Mouse (Mus musculus): ENCODE data around the gene Cactin. TPM values are rescaled to one million over a fixed set of nuclear protein-coding genes. Genes with fewer than 3 reads are reported as not detected.

Cactin gene
- polyA plus RNA-seq, 1 experiment from 2014 or later = 62.2 TPM

DNA sequence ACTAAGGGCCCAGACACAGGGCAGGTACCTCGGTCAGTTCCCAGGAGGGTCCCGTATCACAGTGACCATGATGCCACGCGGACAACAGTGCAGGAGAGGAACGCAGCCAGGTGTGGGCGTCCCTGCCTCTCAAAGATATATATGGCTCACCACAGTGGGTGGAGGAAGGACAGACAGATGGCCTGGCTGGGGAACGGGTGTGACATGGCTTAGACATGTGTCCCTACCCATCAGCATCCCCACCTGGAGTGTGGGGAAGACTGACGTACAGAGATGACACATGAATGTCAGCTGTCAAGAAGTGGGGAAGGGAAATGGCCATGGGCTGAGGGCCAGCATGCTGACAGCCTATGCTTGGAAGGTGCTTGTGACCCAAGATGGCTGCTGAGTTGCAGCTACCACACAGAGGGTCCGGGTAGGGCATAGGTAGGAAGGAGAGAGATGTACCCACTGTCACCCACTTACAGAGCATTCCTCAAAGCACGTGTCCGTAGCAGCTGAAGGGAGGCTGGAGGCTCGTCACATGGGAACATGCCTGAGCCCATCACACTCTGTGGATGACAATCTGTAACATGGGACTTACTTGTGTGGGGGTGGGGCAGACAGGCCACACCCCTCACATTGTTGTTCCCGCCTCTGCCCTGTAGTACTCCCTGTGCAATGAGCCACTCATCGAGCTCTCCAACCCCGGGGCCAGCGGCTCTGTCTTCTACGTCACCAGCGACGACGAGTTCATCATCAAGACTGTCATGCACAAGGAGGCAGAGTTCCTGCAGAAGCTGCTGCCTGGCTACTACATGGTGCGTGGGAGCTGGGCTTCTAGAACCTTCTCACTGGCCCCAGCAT, 13.8 kb upstream of the Cactin start:
- no peak overlapping the region for H3K4me3 ChIP-seq
- WGBS = 94% methylated on average over 21 of the region's 21 CpGs
- H3K36me3 ChIP-seq = peaks cover 68% of the 10 kb centered on the region
- H3K27ac ChIP-seq = no peak overlapping the region
- H3K9me3 ChIP-seq = no peaks in the 10 kb centered on the region
- H3K4me2 ChIP-seq (replicated peaks) = no peak overlapping the region
- H3K9ac ChIP-seq = no peak overlapping the region
- H3K4me1 ChIP-seq = 0 out of 2 replicates have a peak, but pooled peaks cover 11% of the 10 kb centered on the region
- ATAC-seq (ENCODE audit: insufficient number of reproducible peaks, insufficient read depth, low FRiP score, low TSS enrichment) = no peak
- H3K27me3 ChIP-seq = no peaks in the 10 kb centered on the region

DNA sequence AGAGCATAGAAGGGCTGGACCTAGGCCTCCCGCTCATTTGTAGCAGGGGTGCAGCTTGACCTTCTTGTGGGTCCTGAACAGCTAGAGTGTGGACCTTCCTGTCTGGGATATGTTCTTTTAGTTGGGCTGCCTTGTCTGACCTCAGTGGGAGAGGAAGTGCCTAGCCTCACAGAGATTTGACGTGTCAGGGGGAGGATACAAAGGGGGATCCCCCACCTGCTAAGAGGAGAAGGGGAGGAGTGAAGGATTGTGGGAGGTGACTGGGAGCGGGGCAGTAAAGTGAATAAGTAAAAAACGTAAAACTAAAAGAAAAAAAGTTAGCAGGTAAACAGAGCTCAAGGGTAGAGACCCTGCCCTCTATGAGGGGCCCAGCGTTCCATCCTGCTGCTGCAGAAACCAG, 11.3 kb upstream of the Cactin start:
- Histone ChIP-seq H3K27me3 (no peaks in the 10 kb centered on the region), H3K36me3 (peaks cover 93% of the 10 kb centered on the region), H3K4me1 (0 out of 2 replicates have a peak, but pooled peaks cover 1% of the 10 kb centered on the region), H3K9me3 (no peaks in the 10 kb centered on the region), H3K9ac (no peak overlapping the region), H3K4me2 (replicated peaks) (no peak overlapping the region), H3K27ac (no peak overlapping the region), H3K4me3 (no peak overlapping the region)
- ATAC-seq (ENCODE audit: insufficient number of reproducible peaks, insufficient read depth, low FRiP score, low TSS enrichment) = no peak
- 90% methylated on average over 5 of the region's 5 CpGs for WGBS

DNA sequence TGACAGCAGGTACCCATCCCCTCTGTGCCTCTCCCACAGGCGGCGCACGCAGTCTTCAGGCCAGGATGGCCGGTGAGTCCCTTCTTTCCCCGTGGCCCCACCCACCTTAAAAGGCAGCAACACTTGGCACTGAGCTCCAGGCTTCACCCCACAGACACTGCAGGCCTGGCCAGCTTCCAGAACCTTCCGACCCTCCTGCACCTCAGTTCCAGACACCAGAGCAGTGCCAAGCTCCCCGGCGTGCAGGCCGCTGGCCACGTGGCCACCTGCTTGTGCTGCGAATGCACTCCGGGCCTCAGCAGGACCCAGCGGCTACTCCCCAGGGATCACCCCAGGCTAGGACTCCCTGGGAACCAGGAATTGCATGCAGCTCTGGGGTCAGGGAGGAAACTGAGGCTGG, 7.3 kb upstream of the Cactin start:
- H3K36me3 ChIP-seq = peaks cover 89% of the 10 kb centered on the region
- peaks cover 15% of the 10 kb centered on the region for H3K4me1 ChIP-seq
- H3K4me3 ChIP-seq = no peak overlapping the region
- no peak overlapping the region for H3K9ac ChIP-seq
- H3K27ac ChIP-seq = no peak overlapping the region
- no peaks in the 10 kb centered on the region for H3K9me3 ChIP-seq
- no peaks in the 10 kb centered on the region for H3K27me3 ChIP-seq
- H3K4me2 ChIP-seq (replicated peaks) = no peak overlapping the region
- 95% methylated on average over 13 of the region's 13 CpGs for WGBS
- no peak for ATAC-seq (ENCODE audit: insufficient number of reproducible peaks, insufficient read depth, low FRiP score, low TSS enrichment)

DNA sequence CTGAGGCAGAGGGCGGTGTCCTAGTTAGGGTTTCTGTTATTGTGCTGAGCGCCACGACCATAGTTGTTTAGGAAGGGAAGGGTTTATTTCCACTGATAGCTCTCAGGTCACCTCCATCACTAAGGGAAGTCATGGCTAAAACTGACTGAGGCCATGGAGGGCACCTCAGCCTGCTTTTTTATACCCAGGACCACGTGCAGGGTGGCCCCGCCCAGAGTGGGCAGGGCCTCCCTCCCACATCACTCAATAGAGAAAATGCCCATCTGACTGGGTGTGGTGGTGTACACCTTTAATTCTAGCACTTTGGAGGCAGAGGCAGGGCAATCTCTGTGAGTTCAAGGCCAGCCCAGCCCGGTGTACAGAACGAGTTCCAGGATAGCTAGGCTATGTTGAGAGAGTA, 6.7 kb upstream of the Cactin start:
- H3K9me3 ChIP-seq = no peaks in the 10 kb centered on the region
- H3K9ac ChIP-seq = no peak overlapping the region
- H3K27ac ChIP-seq = no peak overlapping the region
- no peaks in the 10 kb centered on the region for H3K27me3 ChIP-seq
- H3K4me2 ChIP-seq (replicated peaks) = no peak overlapping the region
- no peak for ATAC-seq (ENCODE audit: insufficient number of reproducible peaks, insufficient read depth, low FRiP score, low TSS enrichment)
- no peak overlapping the region for H3K4me3 ChIP-seq
- peaks cover 87% of the 10 kb centered on the region for H3K36me3 ChIP-seq
- H3K4me1 ChIP-seq = peaks cover 21% of the 10 kb centered on the region
- 78% methylated on average over 7 of the region's 7 CpGs for WGBS

DNA sequence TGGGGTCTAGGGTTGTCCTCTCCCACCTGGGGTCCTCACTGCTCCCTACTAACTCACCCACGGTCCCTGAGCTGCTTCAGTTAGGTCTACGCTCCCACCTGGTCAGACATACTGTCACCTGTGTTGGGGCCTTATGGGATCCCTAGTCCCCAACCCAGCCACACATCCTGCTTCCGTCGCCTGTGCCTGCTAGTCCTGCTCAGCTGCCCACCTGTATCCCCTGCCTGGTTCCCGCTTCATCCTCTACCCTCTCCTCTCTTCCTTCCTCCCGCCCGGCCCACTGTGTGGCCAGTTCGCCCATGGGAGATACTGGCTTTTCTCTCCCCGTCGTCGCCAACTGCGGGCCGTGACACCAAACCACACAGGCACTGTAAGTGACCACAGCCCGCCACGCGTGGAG, 5.3 kb upstream of the Cactin start:
- H3K9ac ChIP-seq = no peak overlapping the region
- H3K9me3 ChIP-seq = no peaks in the 10 kb centered on the region
- peaks cover 26% of the 10 kb centered on the region for H3K4me1 ChIP-seq
- WGBS = 93% methylated on average over 16 of the region's 16 CpGs
- peaks cover 73% of the 10 kb centered on the region for H3K36me3 ChIP-seq
- no peak overlapping the region for H3K27ac ChIP-seq
- H3K4me2 ChIP-seq (replicated peaks) = no peak overlapping the region
- no peak for ATAC-seq (ENCODE audit: insufficient number of reproducible peaks, insufficient read depth, low FRiP score, low TSS enrichment)
- no peak overlapping the region for H3K4me3 ChIP-seq
- no peaks in the 10 kb centered on the region for H3K27me3 ChIP-seq

DNA sequence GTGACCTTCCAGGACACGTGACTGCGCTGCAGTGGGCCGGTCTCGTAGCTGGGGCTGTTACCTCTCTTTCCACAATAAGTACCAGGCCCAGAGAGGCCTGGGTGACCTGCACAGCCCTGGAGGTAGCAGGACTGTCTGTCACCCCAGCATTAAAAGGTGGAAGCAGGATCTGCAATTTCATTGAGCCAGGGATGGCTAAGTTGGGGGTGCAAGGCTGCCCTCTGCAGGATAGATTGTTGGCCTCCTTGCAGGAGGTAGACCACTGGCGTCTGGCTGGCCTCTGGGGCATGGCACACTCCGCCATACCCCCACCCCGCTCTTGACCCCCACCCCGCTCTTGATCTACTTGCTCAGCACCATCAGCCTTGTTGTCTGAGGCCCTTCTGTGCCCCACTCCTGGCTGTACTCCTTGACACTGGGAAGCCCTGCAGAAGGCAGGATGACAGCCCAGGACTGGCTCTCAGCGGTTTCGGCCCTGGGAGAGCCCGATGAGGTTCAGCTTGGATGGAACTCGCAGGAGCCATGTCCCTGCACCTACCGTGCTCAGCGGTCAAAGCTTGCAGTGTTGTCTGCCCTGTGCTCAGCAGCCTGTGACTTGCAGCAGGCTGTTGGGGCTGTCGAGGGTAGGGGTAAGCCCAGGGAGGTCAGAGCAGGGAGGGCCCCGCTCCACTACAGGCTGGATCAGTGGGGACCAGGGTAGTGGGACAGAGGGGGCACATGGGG, 4.4 kb upstream of the Cactin start:
- H3K4me3 ChIP-seq = 0 out of 2 replicates have a peak overlapping the region, but pooled peaks have one; percentile 16
- no peaks in the 10 kb centered on the region for H3K27me3 ChIP-seq
- H3K36me3 ChIP-seq = peaks cover 64% of the 10 kb centered on the region
- H3K27ac ChIP-seq = no peak overlapping the region
- 45% methylated on average over 16 of the region's 16 CpGs for WGBS
- H3K9ac ChIP-seq = peak overlapping the region; percentile 20
- ATAC-seq (ENCODE audit: insufficient number of reproducible peaks, insufficient read depth, low FRiP score, low TSS enrichment) = no peak
- peaks cover 26% of the 10 kb centered on the region for H3K4me1 ChIP-seq
- peak overlapping the region; percentile 43 for H3K4me2 ChIP-seq (replicated peaks)
- no peaks in the 10 kb centered on the region for H3K9me3 ChIP-seq

DNA sequence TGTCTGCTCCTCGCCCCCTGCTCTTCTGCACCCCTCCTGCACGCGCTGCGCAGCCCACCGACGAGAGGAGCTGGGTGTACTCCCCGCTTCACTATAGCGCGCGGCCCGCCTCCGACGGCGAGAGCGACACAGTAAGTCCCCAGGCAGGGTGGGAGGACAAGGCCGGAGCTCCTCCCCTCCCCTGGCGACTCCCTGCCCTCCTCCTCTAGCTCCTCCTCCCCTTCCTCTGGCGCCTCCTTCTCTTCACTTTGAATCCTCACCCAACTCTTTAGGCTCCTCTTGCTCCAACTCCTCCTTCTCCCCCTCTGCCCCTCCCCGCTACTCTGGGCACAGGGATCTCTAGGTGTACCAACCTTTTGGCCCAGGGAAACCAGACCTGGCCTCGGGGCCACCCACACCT, 3.6 kb upstream of the Cactin start:
- peak overlapping the region; percentile 43 for H3K4me2 ChIP-seq (replicated peaks)
- no peaks in the 10 kb centered on the region for H3K9me3 ChIP-seq
- peak overlapping the region; percentile 16; the same call in 1 of the 2 replicates for H3K4me3 ChIP-seq
- no peaks in the 10 kb centered on the region for H3K27me3 ChIP-seq
- no peak for ATAC-seq (ENCODE audit: insufficient number of reproducible peaks, insufficient read depth, low FRiP score, low TSS enrichment)
- WGBS = 16% methylated on average over 20 of the region's 20 CpGs
- H3K27ac ChIP-seq = no peak overlapping the region
- H3K36me3 ChIP-seq = peaks cover 58% of the 10 kb centered on the region
- peak overlapping the region; percentile 20 for H3K9ac ChIP-seq
- peaks cover 32% of the 10 kb centered on the region for H3K4me1 ChIP-seq

DNA sequence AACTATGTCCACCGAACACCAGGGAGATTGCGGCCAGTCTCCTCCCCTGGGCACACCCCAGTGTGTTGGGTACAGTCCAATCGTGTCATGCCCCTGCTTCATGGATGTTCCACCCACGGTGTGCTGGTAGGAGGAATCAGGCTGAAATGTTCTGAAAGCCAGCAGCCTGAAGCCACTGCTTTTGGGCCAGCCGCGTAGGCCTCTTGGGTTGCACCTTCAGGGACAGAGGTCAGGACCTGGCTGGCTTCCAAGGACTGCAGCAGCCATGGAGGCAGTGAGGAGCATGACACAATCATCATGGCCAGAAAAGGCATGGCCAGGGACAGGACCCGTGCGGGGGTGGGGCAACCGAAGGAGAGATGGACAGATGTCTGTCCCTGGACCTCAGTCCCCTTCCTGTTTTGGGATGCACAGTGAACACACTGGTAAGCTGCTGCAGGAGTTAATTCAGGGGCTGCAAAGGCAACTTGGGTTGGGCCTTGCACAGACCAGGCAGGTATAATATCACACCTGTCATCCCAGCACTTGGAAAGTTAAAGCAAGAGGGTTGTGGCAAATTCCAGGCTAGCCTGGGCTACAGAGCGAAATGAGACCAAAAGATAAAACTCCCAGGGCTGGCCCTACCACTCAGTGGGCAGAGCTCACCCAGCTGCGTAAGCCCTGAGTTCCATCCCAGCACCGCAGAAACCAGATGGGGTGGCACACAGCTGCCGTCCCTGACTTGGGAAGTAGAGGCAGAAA, 2.1 kb upstream of the Cactin start:
- Histone ChIP-seq H3K9me3 (no peaks in the 10 kb centered on the region), H3K4me3 (0 out of 2 replicates have a peak overlapping the region, but pooled peaks have one; percentile 84), H3K4me2 (replicated peaks) (peak overlapping the region; percentile 61), H3K27ac (peak overlapping the region; percentile 85; the same call in 1 of the 2 replicates), H3K36me3 (peaks cover 58% of the 10 kb centered on the region), H3K4me1 (peaks cover 35% of the 10 kb centered on the region), H3K9ac (peak overlapping the region; percentile 54), H3K27me3 (no peaks in the 10 kb centered on the region)
- WGBS = 93% methylated on average over 13 of the region's 13 CpGs
- ATAC-seq (ENCODE audit: insufficient number of reproducible peaks, insufficient read depth, low FRiP score, low TSS enrichment) = no peak

DNA sequence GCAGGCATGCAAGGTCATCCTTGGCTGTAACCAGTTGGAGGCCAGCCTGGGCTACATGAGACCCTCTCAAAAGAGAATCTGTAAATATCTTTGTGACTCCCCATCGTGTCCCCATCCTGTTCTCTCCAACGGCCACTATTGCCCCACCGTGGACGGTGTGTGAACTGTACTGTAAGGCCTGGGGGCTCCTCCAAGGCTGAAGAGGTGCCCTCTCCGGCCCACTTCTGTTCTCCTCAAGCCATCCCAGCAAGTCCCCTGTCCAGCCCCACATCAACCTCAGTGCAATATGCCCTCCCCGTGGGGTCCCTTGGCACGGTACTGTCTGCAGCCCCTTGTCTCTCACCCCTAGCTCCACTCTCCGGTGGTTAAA, 1.6 kb upstream of the Cactin start:
- H3K36me3 ChIP-seq = peaks cover 58% of the 10 kb centered on the region
- ATAC-seq (ENCODE audit: insufficient number of reproducible peaks, insufficient read depth, low FRiP score, low TSS enrichment) = no peak
- WGBS = 42% methylated on average over 8 of the region's 8 CpGs

DNA sequence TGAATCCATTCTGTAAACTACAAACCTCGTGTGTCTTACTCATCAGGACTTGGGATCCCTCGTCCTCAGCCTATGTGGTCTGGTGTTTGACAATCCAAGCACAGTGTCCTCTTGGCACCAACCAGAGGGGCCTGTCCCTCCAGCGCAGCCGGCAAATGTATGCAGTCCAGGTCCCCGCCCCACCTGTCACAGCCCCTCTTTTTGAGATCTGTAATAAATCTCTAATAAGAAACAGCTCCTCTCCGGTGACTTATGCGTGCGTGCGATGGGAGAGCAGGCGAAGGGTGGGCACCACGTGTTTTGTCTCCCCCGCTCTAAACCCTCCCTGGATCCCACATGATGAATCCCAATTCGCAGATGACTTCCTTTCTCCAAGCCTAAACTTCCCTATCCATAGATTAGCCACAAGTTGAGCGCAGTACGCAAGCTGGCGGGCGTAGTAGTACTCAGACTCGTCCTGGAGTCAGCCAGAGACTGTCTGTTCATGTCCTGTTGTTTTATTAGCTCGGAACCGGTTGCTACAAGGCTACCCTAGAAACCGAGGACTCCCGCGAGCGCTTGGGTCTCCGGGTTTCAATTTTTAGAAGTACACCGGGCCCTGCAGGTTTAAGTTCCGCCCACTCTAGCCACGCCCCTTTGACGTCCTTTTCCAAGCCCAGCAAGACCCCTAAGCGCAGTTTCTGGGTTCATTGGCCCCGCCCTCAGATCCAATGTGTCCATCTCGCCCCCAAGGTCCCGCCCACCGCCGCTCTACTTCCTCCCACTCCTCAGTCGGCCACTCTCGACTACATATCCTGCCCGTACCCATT, 958 bp upstream of the Cactin start:
- Histone ChIP-seq H3K4me2 (replicated peaks) (peak overlapping the region; percentile 61), H3K36me3 (peaks cover 58% of the 10 kb centered on the region), H3K9me3 (no peaks in the 10 kb centered on the region), H3K27ac (peak overlapping the region; percentile 85), H3K4me3 (peak overlapping the region; percentile 84), H3K9ac (peak overlapping the region; percentile 54), H3K27me3 (no peaks in the 10 kb centered on the region), H3K4me1 (peaks cover 35% of the 10 kb centered on the region)
- peak; percentile 23 for ATAC-seq (ENCODE audit: insufficient number of reproducible peaks, insufficient read depth, low FRiP score, low TSS enrichment)
- 1% methylated on average over 38 of the region's 38 CpGs for WGBS

More for the DNA sequence above, 1.6 kb upstream of the Cactin start:
- Histone ChIP-seq H3K4me3 (peak overlapping the region; percentile 84), H3K9ac (peak overlapping the region; percentile 54), H3K4me2 (replicated peaks) (peak overlapping the region; percentile 61), H3K9me3 (no peaks in the 10 kb centered on the region), H3K27me3 (no peaks in the 10 kb centered on the region), H3K27ac (peak overlapping the region; percentile 85), H3K4me1 (peaks cover 35% of the 10 kb centered on the region)

DNA sequence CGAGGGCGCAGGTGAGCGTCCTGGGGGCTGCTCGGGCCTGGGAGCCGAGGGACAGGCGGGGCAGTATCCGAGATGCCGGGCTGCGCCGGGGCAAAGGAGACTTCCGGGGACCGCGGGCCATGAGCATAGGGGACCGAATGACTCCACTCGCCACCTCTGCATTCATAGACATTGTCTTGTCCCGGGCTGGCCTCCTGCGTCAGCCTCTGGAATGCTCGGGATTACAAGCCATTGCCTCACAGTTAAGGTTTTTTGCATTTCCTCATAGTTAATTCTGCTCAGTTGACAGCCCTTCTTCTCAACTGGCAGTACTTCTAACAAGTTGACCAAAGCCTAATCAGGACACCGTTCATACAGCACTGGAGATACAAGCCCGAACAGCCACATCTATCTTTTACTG, 533 bp downstream of the Cactin start:
- Histone ChIP-seq H3K4me1 (peaks cover 34% of the 10 kb centered on the region), H3K36me3 (peaks cover 59% of the 10 kb centered on the region), H3K9ac (peak overlapping the region; percentile 82), H3K27me3 (no peaks in the 10 kb centered on the region), H3K27ac (peak overlapping the region; percentile 71), H3K4me3 (peak overlapping the region; percentile 84), H3K9me3 (no peaks in the 10 kb centered on the region), H3K4me2 (replicated peaks) (peak overlapping the region; percentile 82)
- 4% methylated on average over 20 of the region's 20 CpGs for WGBS
- no peak for ATAC-seq (ENCODE audit: insufficient number of reproducible peaks, insufficient read depth, low FRiP score, low TSS enrichment)

Data from embryonic facial prominence, embryonic 12.5 days (tissue).